Mouse (Mus musculus) stomach, embryonic 15.5 days (tissue): Measurements from ENCODE around the gene Adk. TPM values are rescaled to one million over a fixed set of nuclear protein-coding genes. Genes with fewer than 3 reads are reported as not detected.
"Not testable (repeated sequence)": the region's sequence is repeated elsewhere in the genome, so short reads cannot be mapped to it uniquely, and the experiment has no call there.

Experiments
- ATAC-seq: fragments of 200-750 bp; cut with Nextera tagmentation; 2 replicates; pipeline ENCODE4 v1.8.0; 2017; ENCODE audit warnings: low read depth, moderate number of reproducible peaks, moderate TSS enrichment; ENCODE audit not compliant: insufficient read depth, low FRiP score
- H3K27ac ChIP-seq: fragments of 300-500 bp; sonication (generic); 2 replicates; pipeline ENCODE4 v1.5.1; 2015; ENCODE audit warnings: mild to moderate bottlenecking, inconsistent platforms
- H3K27me3 ChIP-seq: fragments of 300-500 bp; sonication (generic); replicated peaks from 2 replicates; pipeline ENCODE4 v1.6.1; 2015; ENCODE audit warnings: inconsistent platforms
- H3K36me3 ChIP-seq: fragments of 300-500 bp; sonication (generic); 2 replicates; pipeline ENCODE4 v1.6.1; 2015; ENCODE audit warnings: inconsistent platforms
- H3K4me1 ChIP-seq: fragments of 300-500 bp; sonication (generic); 2 replicates; pipeline ENCODE4 v1.6.1; 2015; ENCODE audit warnings: inconsistent platforms
- H3K4me2 ChIP-seq: fragments of 300-500 bp; sonication (generic); 2 replicates; pipeline ENCODE4 v1.6.1; 2015; ENCODE audit warnings: mild to moderate bottlenecking, inconsistent platforms
- H3K4me3 ChIP-seq: fragments of 300-500 bp; sonication (generic); replicated peaks from 2 replicates; pipeline ENCODE4 v1.5.1; 2015; ENCODE audit warnings: inconsistent platforms
- H3K9ac ChIP-seq: fragments of 300-500 bp; sonication (generic); 2 replicates; pipeline ENCODE4 v1.6.1; 2015; ENCODE audit warnings: inconsistent platforms
- H3K9me3 ChIP-seq: fragments of 300-500 bp; sonication (generic); 2 replicates; pipeline ENCODE4 v1.6.1; 2016; ENCODE audit warnings: inconsistent platforms
- WGBS: fragments of 180-500 bp; shearing (Covaris S2); methylation state at CpG from one replicate; pipeline ENCODE4 v1.1.7; 2015; 5-methylcytosine and 5-hydroxymethylcytosine counted together
- polyA plus RNA-seq: library from polyadenylated mRNA; unstranded; fragments of >200 nt; fragmentation: Nextera tagmentation; extraction: Ambion mirVana; gene quantifications from 2 replicates; pipeline ENCODE4 v1.2.1, GENCODE M21; 2015

Gene Adk
- polyA plus RNA-seq, 1 experiment from 2014 or later, result 167 TPM

DNA sequence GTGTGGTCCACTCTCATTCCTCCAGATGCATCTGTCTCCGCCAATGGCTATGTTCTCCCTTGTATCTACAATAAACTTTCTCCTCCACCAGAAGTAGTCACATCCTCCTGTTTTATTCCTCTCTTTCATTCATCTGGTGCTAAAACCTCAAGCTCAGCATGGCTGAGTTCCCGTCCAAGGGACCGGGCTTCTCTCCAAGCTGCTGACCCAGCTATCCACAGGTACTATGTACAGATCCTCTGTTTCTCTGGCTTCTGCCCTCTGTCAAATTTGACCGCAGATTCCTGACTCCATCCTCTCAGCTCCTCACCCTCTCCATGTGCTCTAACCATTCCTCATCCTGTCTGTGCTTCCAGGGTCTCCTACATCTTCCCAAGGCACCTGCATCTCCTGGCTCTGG, 406.8 kb downstream of the Adk start:
- Histone ChIP-seq H3K9me3 (no peaks in the 10 kb centered on the region), H3K27ac (no peak overlapping the region), H3K27me3 (no peaks in the 10 kb centered on the region), H3K4me3 (no peak overlapping the region), H3K4me1 (no peaks in the 10 kb centered on the region), H3K4me2 (no peak overlapping the region), H3K9ac (no peak overlapping the region), H3K36me3 (no peaks in the 10 kb centered on the region)
- 79% methylated on average over 4 of the region's 4 CpGs for WGBS
- no peak for ATAC-seq

- Histone ChIP-seq H3K4me2 (no peak overlapping the region), H3K27me3 (no peaks in the 10 kb centered on the region), H3K27ac (no peak overlapping the region), H3K36me3 (no peaks in the 10 kb centered on the region), H3K4me3 (no peak overlapping the region), H3K4me1 (no peaks in the 10 kb centered on the region), H3K9ac (no peak overlapping the region), H3K9me3 (no peaks in the 10 kb centered on the region)
- ATAC-seq, result no peak
- 85% methylated on average over 3 of the region's 3 CpGs for WGBS
These were observed 410.0 kb downstream of the Adk start for GRCm38 (mm10) chr14:21462398-21462797.

GRCm38 (mm10) chr14:21463117-21463712, 410.8 kb downstream of the Adk start:
- H3K9me3 ChIP-seq, result no peaks in the 10 kb centered on the region
- no peaks in the 10 kb centered on the region for H3K27me3 ChIP-seq
- no peak for ATAC-seq
- H3K4me2 ChIP-seq, result no peak overlapping the region
- H3K4me1 ChIP-seq, result no peaks in the 10 kb centered on the region
- H3K9ac ChIP-seq, result no peak overlapping the region
- no peak overlapping the region for H3K4me3 ChIP-seq
- WGBS, result 74% methylated on average over 9 of the region's 9 CpGs
- no peaks in the 10 kb centered on the region for H3K36me3 ChIP-seq
- H3K27ac ChIP-seq, result no peak overlapping the region

DNA sequence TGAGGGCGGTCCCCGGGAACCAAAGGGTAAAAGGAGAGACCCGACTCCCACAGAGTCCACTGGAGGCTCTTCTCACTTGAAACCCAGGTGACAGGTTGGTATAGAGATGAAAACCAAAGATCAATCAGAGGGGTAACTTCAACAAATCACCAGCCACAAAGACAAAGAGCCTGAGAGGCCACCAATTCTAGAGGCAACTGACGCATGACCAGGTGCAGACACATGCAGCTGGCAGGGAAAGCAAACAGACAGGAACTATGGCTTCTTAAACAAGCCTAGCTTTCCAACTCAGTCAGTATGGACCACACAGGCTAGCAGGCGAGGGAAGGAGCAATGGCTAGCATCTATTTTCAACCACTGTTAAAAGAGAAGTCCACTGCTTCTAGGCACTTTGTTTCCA, 418.0 kb downstream of the Adk start:
- Histone ChIP-seq H3K27ac (no peak overlapping the region), H3K9me3 (no peaks in the 10 kb centered on the region), H3K4me1 (no peaks in the 10 kb centered on the region), H3K9ac (no peak overlapping the region), H3K27me3 (no peaks in the 10 kb centered on the region), H3K36me3 (no peaks in the 10 kb centered on the region), H3K4me3 (no peak overlapping the region), H3K4me2 (no peak overlapping the region)
- 79% methylated on average over 5 of the region's 5 CpGs for WGBS
- no peak for ATAC-seq

GRCm38 (mm10) chr14:21471975-21472374, 419.6 kb downstream of the Adk start:
- H3K4me1 ChIP-seq, result no peaks in the 10 kb centered on the region
- H3K27me3 ChIP-seq, result no peaks in the 10 kb centered on the region
- H3K9ac ChIP-seq, result no peak overlapping the region
- H3K4me3 ChIP-seq, result no peak overlapping the region
- no peak overlapping the region for H3K27ac ChIP-seq
- H3K36me3 ChIP-seq, result no peaks in the 10 kb centered on the region
- no peaks in the 10 kb centered on the region for H3K9me3 ChIP-seq
- H3K4me2 ChIP-seq, result no peak overlapping the region
- WGBS, result 91% methylated on average over 2 of the region's 2 CpGs
- ATAC-seq, result no peak

DNA sequence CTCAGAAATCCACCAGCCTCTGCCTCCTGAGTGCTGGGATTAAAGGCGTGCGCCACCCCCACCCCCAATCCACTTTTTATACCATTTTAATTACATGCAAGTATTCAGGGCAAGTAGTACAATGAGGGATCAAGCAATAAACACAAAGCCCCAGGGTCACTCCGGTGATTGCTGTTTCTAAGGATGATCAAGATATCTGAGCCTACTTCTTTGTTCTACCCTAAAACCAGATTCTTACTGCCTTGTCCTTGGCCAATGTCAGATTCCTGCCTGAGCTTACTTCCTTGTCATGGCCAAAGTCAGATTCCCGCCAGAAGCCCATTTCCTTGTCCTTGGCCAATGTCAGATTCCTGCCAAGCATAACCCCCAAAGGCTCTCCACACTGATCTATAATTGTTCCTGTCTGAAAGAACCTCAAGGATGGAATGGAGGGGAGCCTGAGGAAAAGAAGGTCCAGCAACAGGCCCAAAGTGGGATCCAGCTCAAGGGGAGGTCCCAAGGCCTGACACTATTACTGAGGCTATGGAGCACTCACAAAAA, 422.3 kb downstream of the Adk start:
- H3K9me3 ChIP-seq, H3K27ac ChIP-seq, H3K4me2 ChIP-seq, H3K36me3 ChIP-seq, H3K27me3 ChIP-seq, ATAC-seq, H3K4me1 ChIP-seq, H3K4me3 ChIP-seq, H3K9ac ChIP-seq: not testable (repeated sequence)
- WGBS, result 88% methylated on average over 4 of the region's 4 CpGs

DNA sequence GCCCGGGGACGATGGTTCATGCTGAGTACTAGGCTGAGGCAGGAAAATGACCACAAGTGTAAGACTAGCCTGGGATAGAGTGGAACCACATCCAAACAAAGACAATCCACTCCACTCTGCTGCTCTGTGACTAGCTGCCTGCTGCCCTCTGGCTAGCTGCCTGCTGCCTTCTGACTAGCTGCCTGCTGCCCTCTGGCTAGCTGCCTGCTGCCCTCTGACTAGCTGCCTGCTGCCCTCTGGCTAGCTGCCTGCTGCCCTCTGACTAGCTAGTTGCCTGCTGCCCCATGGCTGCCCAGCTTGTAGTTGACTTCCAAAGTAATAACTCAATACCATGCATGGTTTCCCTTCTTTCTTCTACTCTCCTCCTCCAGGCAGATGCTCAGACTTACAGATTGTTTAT, 424.8 kb downstream of the Adk start:
- H3K9ac ChIP-seq, result no peak overlapping the region
- H3K36me3 ChIP-seq, result no peaks in the 10 kb centered on the region
- no peaks in the 10 kb centered on the region for H3K27me3 ChIP-seq
- H3K4me3 ChIP-seq, result no peak overlapping the region
- H3K4me1 ChIP-seq, result no peaks in the 10 kb centered on the region
- 80% methylated on average over 2 of the region's 2 CpGs for WGBS
- no peak overlapping the region for H3K27ac ChIP-seq
- H3K9me3 ChIP-seq, result no peaks in the 10 kb centered on the region
- no peak overlapping the region for H3K4me2 ChIP-seq
- ATAC-seq, result no peak

DNA sequence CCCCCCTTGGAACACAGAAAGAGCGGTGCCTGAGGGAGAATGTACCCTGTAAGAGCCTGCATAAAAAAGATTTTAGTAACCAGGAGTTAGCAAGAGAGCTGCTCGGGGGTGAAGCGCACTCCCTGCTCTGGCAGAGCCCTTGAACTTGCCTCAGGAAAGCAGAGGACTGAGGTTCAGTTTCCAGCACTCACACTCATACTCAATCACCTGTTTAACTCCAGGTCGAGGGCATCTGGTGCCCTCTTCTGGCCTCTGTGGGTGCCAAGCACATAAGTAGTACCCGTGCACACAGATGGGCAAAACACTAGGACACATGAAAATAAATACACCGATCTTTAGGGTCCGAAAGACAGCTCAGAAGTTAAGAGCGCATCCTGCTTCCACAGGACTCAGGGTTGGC, 427.2 kb downstream of the Adk start:
- 90% methylated on average over 8 of the region's 8 CpGs for WGBS
- no peak overlapping the region for H3K4me3 ChIP-seq

GRCm38 (mm10) chr14:21480191-21480590, 427.8 kb downstream of the Adk start:
- no peak for ATAC-seq
- H3K9ac ChIP-seq, result no peak overlapping the region
- 87% methylated on average over 5 of the region's 5 CpGs for WGBS
- H3K9me3 ChIP-seq, result no peaks in the 10 kb centered on the region
- no peak overlapping the region for H3K27ac ChIP-seq
- H3K4me1 ChIP-seq, result no peaks in the 10 kb centered on the region
- no peak overlapping the region for H3K4me2 ChIP-seq
- H3K36me3 ChIP-seq, result no peaks in the 10 kb centered on the region
- no peaks in the 10 kb centered on the region for H3K27me3 ChIP-seq
- no peak overlapping the region for H3K4me3 ChIP-seq

More for the DNA sequence above, 427.2 kb downstream of the Adk start:
- H3K27me3 ChIP-seq, result no peaks in the 10 kb centered on the region
- no peak overlapping the region for H3K4me2 ChIP-seq
- ATAC-seq, result no peak
- no peaks in the 10 kb centered on the region for H3K4me1 ChIP-seq
- H3K9ac ChIP-seq, result no peak overlapping the region
- no peaks in the 10 kb centered on the region for H3K9me3 ChIP-seq
- no peak overlapping the region for H3K27ac ChIP-seq
- no peaks in the 10 kb centered on the region for H3K36me3 ChIP-seq

DNA sequence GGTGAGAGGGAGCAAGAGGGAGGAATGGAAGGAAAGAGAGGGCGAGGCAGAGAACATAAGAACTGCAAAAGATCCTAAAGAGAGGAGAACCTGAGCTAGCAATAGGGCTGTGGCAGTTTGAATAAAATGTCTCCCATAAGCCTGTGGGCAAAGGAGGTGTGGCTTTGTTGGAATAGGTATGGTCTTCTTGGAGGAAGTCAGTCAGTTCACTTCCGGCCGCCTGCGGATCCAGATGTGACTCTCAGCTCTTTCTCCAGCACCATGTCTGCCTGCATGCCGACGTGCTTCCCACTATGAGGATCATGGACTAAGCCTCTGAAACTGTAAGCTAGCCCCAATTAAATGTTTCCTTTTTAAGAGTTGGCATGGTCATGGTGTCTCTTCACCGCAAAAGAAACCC, 428.9 kb downstream of the Adk start, which contains the start of gene Kat6b:
Kat6b (plus strand) TSS at position 204 of the 400 bp plus-strand sequence.
- Histone ChIP-seq H3K9ac (no peak within 1 kb of the TSS), H3K9me3 (no peaks in the 10 kb centered on the region), H3K36me3 (no peaks in the 10 kb centered on the region), H3K27me3 (no peaks in the 10 kb centered on the region), H3K4me3 (no peak within 1 kb of the TSS), H3K27ac (no peak within 1 kb of the TSS), H3K4me1 (no peaks in the 10 kb centered on the region), H3K4me2 (no peak within 1 kb of the TSS)
- no peak for ATAC-seq
- WGBS, result 92% methylated on average over 7 of the region's 7 CpGs

DNA sequence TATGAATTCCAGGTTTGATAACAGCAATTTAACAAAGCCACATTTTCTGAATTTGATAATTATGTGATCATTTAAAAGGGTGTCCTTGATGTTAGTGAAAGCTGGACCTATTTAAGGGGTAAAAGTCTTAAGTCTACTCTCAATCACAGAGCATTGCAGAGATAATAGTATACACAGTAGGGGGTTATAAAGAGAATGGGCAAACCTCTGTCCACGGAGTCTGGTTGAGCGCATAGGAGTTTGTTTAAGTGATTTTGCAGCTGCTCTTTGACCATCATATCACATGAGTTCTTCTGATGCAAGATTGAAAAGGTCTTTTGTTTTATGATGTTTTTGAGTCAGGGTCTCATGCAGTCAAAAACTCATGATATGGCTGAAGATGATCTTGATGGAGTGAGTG, 431.8 kb downstream of the Adk start:
- H3K9ac ChIP-seq, result no peak overlapping the region
- H3K27me3 ChIP-seq, result no peaks in the 10 kb centered on the region

DNA sequence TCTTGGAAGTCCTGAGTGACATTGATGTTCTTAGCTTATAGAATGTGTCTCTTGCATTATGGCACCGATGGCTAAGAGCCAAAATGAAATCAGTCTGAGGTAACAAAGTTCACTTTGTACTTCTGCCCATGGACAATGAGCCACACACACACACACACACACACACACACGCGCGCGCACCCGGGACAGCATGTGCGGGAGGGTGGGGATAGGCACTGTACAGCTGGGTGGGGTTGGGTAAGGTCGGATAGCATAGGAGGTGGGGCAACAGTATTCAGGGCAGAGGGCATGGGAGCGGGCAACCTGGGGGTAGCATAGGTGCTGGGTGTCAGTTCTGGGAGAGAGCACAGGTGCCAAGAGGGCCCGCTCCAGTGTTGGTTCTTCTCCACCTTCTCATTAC, 432.3 kb downstream of the Adk start:
- Histone ChIP-seq H3K9ac (no peak overlapping the region), H3K4me3 (no peak overlapping the region), H3K36me3 (no peaks in the 10 kb centered on the region), H3K9me3 (no peaks in the 10 kb centered on the region), H3K4me2 (no peak overlapping the region), H3K27me3 (no peaks in the 10 kb centered on the region), H3K4me1 (no peaks in the 10 kb centered on the region), H3K27ac (no peak overlapping the region)
- 86% methylated on average over 10 of the region's 10 CpGs for WGBS
- no peak; the same call in 1 of the 2 replicates for ATAC-seq

More for the DNA sequence above, 431.8 kb downstream of the Adk start:
- Histone ChIP-seq H3K4me1 (no peaks in the 10 kb centered on the region), H3K4me3 (no peak overlapping the region), H3K27ac (no peak overlapping the region), H3K4me2 (no peak overlapping the region), H3K9me3 (no peaks in the 10 kb centered on the region), H3K36me3 (no peaks in the 10 kb centered on the region)
- WGBS, result 86% methylated on average over 2 of the region's 2 CpGs
- ATAC-seq, result no peak
